Mouse (Mus musculus): ENCODE data around the gene Snrpd2.
A peak's percentile ranks its signal among the peaks of the same experiment; 100 is the strongest.

DNA sequence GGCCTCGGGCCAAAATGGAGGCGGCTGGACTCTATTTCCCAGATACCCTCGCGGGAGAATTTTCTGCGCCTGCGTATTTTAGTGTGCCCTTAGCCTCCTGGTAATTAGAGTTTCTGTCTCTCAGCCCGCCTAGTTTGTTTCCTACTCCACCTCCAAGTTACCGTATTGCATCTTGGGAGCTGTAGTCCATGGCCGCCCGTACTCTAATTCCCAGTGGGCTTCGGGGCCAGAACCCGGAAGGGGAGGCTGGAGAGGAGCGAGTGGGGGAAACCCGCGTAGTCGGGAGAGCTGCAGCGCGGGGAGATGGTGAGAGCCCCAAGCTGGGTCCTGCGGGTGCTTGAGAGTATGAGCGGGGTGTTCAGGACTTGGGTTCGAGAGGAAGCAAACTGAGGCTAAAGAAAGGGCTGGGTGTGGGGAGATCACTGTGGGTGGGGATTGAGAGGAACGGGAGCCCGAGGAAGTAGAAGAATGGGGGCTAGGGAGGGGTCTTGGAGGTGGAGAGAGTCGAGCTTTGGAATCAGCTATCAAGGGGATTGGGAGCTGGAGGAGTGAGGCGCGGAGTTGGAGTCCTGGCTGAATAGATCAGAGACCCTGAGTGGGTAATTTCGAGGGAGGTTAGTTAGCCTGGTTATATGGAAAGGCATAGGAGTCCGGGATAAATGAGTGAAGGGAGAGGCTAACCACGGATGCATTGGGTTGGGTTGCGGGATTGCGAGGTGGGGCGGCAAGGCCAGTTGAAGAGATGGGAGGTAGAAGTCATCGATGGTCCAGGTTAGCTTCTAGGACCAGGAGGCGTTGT, 29.7 kb upstream of the Snrpd2 start, which contains the start of gene Fbxo46:
- TF ChIP-seq CTCF (IDR thresholded peaks at IDR 0.05; ENCODE audit: extremely low read depth, insufficient read depth, insufficient read length, insufficient replicate concordance) (no peak), POLR2A (IDR thresholded peaks at IDR 0.05; ENCODE audit: low read depth, low read length) (peak; percentile 90)

Measured in spleen, adult 2 months (tissue).